Mouse (Mus musculus): ENCODE results near the gene Bst1.
A peak's percentile ranks its signal among the peaks of the same experiment; 100 is the strongest.

The Bst1 gene

DNA sequence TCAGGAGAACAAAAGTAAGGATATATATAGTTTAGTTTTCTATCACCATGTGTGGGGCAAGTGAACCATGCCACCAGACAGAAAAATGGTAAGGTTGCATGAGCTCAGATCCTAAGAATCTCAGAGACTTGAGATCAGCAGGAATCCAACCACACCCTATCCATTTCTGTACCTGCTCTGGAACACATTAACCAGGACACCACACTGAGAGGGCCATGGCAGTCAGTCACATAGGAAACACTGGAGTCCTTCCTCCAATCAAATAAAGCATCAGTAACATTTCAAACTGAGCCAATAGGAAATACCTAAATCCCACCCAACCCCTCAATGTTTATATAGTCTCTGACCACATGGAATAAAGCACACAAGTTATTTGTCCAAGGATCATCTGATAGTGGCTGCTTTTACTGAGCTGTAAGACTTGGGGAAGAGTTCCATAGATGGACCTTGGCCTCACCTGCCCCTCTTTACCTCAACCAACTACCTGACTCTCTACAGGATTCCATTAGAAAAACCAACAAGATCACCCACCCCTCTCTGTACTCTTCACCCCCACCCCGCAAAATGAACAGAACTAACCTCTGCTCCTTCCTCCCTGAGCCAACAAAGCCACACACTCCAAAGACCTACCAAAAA lies 8.1 kb upstream of the Bst1 start:
- DNase-seq (ENCODE audit: low read depth, low spot score): no peak

DNA sequence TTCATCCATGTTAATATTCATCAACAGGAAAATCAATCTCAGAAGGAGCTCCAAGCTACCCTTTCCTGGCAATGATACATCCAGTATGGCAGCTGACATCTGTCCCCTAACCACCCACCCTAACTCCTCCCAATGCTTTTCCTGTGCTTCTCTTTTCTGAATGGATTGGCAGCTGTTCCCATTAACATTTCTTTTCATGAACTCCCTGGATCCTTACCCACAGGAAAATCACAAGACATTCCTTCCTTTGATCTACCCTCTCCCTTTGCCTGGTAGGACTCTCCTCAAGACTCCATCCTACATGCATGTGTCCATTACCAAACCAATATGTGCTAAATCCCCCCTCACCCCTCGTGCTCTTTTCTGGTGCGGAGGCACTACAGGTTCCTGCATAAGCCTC lies 4.1 kb upstream of the Bst1 start:
- DNase-seq (ENCODE audit: low read depth, low spot score): no peak

DNA sequence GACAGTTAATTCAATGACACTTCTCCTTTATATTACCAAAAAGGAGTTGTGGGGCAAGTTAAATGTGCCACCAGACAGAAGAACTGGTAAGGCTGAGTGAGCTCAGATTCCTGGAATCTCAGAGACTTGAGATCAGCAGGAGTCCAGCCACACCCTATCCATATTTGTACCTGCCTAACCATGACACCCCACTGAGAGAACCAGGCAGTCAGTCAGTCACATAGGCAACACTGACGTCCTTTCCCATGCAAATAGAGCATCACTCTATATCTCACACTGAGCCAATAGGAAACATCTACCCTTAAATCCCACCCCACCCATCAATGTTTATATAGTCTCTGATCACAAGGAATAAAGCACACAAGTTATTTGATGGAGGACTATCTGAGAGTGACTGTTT lies 2.9 kb upstream of the Bst1 start:
- DNase-seq (ENCODE audit: low read depth, low spot score): peak; percentile 33

DNA sequence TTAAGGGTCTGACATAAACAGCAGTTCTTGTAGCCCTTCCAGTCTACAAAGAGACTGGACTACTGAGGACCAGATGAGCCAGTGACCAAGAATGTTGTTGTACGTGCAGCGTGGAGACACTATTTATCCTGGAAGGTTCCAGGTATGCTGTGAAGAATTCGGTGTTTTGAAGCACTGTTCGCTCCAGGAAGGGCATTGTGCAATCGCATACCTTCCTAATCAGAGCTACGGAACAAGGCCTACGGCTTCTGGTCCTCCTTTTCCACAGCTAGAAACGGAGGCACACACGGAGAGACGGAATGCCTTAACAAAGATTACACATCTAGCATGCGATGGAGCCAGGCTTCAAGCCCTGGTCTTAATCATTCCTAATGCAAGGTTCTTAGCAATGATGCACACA lies 2.1 kb downstream of the Bst1 start:
- no peak for DNase-seq (ENCODE audit: low read depth, low spot score)

DNA sequence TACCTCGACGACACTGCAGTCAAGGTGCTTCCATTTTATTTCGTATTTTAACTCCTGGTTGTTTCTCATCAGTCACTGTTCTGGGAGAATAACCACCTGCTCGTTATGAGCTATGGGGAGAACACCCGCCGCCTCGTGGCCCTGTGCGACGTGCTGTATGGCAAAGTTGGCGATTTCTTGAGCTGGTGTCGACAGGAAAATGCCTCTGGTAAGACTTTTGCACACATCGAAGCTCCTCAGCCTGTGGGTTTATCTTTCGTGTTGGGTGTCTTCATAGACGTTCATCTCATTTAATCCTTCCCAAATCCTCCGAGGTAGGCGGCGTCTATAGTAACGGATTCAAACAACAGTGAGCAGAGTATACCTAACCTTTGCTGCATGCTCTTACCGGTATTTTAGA lies 2.9 kb downstream of the Bst1 start, which contains the start of gene Fbxl5:
Gene Fbxl5 (minus strand): TSS at position 101 of the 400 bp plus-strand sequence.
- no peak for DNase-seq (ENCODE audit: low read depth, low spot score)

DNA sequence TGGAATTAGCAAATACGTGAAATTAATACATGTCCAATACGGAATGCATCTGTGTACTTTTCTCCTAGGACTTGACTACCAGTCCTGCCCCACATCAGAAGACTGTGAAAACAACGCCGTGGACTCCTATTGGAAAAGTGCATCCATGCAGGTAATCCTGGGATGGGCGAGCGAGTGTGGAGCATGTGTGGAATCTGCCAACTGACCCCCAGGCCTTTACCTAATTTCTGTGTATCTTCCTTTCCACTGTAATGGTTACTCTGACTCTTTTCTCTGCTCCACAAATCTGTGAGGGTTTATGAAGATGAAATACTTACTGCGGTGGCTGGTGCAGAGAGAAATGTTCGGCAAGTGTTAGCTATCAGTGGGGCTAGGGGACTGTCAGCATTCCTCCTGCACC lies 3.5 kb downstream of the Bst1 start:
- DNase-seq (ENCODE audit: low read depth, low spot score): no peak

DNA sequence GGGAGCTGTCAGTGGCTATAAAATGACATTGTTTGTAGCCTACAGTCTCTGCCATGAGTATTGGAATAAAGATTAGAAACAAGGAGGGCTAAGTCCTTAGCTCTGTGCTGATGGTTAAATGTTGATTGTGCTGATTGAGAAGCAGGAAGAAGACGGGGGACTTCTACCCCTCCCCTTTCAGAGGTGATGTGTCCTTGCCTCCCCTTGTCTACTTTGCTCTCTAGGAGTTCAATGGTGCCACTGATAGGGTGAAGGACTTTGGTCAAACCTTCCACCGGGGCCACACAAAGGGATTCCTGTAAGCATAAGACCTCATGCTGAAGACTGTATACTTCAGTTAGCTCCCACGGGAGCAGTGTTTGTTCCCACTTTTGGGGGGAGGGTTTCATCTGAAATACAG lies 4.1 kb downstream of the Bst1 start:
- DNase-seq (ENCODE audit: low read depth, low spot score): no peak

DNA sequence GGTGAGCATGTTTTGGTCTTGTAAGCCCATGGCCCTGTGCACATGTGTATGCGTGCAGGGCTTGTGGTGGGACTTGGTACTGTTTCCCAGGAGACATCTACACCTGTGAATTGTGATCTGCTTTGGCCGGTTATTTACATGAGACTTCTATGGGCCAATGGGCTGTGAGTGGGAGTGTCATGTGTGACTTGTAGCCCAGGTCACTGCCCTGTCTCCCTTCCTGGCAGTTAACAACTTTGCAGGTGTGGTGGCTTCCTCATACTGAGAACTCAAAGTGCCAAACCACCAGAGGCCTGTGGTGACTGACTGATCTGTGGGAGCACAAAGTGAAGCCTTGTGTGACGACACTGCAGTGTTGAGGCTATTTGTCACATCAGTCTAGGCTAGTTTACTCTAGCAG lies 5.9 kb downstream of the Bst1 start:
- no peak for DNase-seq (ENCODE audit: low read depth, low spot score)

DNA sequence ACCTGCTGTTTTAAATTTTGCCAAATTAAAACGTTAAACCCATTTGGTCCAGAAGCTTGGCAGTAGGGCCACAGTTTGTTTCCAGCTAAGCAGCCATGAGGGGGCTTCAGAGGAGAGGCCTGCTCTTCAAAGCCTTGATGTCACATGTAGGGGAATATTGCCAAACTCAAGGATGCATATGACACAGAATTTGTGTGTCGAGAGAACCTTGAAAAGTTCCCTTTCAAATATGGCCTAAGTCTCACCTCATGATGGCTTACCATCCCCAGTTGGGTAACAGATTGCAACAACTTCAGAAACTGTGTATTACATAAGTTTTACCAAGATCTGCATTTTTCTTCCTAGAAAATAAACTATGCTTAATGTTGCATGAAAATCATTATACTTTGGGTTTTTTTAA lies 8.2 kb downstream of the Bst1 start:
- DNase-seq (ENCODE audit: low read depth, low spot score): no peak

DNA sequence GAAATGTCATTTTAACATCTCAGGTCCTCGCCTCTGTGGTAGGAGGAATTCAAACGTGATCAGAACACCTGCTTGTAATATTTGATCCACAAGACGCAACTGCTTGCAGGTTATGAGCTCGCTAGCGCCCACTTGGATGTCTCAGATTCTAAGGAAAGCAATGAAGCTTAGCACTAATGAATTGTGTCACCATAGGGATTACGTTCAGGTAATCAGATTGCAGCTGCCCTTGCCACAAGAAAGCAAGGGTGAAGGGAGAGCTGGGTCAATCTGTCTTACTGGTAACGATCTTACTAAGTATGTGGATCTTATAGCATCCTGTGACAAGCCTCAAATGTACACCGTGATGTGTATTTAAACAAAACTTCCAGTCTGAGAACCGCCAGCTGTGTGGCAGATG lies 8.7 kb downstream of the Bst1 start:
- no peak for DNase-seq (ENCODE audit: low read depth, low spot score)

DNA sequence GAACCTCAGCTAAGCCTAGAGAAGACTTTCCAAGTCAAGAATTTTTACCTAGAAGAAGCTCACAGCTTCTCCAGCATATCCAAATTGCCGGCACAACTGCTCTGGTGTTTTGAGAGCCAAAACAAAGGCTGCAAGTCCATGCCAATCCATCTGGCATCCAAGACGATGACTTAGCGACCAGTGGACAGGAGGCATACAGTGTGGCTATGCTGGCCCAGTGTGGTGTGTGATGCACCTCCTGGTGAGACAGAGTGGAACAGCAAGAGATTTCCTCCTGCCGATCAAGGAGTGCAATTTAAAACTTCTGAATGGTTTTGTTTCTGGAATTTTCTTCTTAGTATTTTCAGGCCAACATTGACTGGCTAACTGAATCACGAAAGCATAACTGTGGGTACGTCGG lies 17.9 kb downstream of the Bst1 start:
- peak; percentile 87 for DNase-seq (ENCODE audit: low read depth, low spot score)

DNA sequence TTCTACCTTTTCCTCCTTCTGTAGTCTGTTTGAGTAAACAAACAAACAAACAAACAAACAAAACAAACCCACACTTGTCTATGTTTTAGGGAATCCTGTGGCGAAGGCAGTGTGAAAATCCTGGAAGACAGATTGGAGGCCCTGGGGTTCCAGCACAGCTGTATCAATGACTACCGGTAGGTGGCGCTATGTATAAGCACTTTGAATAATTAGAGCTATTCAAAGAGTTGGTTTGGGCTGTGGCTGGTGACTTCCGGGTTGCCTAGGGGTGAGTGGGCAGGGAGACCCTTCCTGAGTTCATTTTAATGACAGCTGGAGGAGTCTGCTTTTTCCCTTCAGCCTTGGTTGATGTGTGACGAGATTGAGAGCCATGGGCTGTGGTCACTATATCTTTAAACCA lies 18.7 kb downstream of the Bst1 start:
- peak; percentile 82 for DNase-seq (ENCODE audit: low read depth, low spot score)

DNA sequence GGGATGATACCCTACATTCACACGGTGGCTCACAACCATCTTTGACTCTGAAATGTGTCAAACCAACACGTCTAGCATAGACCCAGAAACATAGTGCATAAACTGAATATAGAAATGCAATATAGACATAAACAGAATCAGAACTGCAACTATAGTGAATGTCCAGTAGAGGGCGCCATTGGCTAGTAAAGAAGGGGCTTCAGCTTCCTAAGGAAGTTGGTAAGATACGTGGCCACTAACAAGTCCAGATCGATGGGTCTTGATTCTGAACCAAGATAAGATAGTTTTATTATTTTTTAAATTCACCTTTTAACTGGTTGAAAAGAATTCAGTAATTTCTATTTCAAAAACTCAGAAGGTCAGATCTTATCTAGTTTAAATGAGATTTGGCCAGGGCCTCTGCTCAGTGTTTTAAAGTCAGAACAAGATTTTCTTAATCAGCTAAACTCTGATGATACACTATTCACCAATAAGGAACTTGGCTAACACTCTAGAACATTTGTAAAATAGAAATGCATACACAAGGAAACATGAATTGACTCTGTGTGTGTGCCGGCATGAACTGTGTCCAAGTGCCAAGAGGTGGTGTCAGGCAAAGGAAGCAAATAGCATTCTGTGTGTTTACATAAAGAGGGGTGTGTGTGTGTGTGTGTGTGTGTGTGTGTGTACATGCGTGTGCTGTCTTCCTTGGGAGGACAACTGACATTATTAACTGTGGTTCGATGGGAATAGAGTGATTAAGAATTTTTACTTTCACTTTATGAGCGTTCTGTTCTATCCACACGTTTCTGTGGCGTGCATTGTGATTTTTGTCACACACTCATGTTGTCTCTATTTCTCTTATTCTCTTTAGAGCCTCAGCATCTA lies 22.7 kb downstream of the Bst1 start:
- DNase-seq (ENCODE audit: low read depth, low spot score): peak; percentile 94

DNA sequence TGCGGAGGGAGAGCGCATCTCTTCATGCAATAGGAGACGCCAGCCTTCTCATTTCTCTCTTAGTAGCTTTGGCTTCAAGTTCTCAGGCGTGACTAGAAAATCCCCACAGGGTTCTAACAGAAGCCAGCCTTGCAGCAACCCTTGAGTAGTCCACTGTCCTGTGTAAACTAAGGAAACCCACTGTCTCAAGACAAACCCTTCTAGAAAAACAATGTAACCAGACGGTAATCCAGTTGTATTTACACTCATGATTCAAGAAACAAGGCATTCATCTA lies 23.3 kb downstream of the Bst1 start:
- DNase-seq (ENCODE audit: low read depth, low spot score): no peak

DNA sequence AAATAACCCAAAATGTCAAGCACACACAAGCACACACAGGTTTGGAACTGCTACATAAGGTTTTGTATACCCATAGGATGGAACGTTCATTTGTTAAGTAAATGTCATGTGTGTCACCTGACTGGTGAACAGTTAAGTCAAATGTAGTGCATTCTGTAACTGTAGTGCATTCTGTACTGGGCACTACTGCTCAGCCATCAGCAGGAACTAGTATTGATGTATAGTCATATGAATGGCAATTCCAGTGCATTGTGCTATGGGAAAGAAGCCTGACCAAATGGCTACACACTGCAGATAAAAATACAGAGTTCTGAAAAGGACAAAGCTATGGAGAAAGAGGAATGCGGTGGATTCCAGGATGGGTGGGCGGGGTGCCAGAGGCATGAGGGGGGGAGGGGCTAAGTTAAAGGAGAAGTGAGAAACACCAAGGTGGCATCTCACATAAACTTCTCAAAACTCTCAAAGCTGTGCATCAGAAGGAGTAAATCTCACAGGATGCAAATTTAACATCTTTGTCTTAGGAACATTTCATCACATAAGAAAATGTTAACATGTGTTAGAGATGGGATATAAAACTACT lies 24.0 kb downstream of the Bst1 start:
- DNase-seq (ENCODE audit: low read depth, low spot score): peak; percentile 31

DNA sequence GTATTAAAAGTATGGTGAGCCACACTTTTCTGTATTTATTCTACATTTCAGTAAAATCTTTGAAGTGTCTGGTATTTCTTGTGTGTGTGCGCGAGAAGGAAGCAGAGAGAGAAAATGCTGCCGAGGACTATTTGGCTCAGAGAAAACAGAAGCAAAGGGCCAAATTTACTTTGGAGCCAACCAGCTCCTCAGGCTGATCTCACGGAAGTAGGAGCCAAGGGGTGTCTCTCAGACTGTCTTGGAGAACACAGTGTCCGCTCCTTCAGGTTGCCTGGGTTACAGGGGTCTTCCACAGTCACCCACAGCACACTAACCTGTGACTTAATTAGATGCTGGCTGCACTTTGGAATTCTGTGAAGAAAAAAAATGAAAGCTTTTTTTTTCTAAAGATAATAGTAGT lies 26.4 kb downstream of the Bst1 start:
- no peak for DNase-seq (ENCODE audit: low read depth, low spot score)

DNA sequence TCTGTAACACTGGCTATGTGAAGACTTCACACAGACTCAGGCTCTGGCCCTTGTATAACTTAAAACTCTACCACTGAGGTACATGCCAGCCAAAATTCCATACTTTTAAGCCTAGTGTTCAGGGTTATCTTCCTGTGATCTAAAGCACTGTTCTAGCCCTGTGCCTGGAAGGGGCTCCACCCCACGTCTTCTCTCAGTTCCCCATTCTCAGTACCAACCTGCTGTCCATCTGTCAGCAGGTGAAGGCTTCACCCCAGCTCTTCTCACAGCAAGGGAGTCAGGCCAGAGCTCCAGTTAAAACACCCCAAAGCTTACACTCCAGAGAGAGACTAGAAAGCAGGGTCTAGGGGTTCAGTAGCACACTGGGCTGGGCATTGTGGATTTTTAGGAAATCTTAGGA lies 27.0 kb downstream of the Bst1 start:
- no peak for DNase-seq (ENCODE audit: low read depth, low spot score)

DNA sequence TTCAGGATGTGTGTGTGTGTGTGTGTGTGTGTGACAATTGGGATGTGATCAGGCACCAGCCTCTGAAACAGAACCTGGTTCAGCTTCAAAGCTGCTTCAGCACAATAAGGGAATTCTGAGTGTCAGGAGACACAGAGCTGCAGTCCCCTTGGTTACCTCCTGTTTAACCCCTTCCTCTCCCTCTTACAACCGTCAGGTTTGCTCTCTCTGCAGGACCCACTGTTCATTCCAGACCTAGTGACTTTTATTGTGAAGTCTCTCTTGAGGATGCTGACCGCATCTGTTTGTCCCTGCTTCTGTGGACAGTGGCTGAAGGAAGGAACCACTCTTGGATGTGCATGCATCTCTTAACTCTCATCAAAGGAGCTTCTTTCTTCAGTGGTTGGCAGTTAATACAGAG lies 27.5 kb downstream of the Bst1 start:
- no peak for DNase-seq (ENCODE audit: low read depth, low spot score)

DNA sequence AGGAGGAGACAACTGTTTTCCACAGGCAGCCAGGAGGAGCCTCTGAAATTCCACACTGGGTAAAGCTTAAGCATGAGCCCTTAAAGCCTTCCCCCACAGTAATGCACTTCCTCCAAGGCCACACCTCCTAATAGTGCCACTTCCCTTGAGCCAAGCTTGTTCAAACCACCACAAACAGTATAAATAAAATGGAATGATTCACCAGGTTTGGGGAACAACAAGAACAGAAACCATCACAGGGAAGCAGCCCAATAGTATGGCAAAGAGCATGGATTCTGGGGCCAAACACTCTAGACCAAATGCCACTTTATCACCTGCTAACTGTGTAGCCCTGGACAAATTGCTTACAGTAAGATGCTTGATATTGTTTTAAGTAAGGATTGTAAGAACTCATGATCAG lies 28.9 kb downstream of the Bst1 start:
- no peak for DNase-seq (ENCODE audit: low read depth, low spot score)

DNA sequence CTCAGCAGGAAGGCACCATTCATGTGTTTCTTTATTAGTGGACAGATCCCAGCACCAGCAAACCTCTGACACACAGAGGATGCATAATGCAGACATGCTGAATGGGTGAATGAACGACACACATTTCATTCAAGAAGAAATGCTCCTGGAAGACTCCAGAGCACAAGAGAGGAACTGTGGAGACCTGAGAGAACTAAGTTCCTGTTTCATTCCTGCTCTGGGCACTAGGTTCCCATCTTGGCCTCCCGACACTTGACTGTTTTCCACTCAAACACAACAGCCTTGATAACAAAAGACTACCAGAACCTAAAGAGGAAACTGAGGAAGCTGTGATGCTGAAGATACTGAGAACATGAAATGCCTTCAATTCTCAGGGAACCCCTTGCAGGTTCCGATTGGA lies 29.6 kb downstream of the Bst1 start:
- no peak for DNase-seq (ENCODE audit: low read depth, low spot score)

DNA sequence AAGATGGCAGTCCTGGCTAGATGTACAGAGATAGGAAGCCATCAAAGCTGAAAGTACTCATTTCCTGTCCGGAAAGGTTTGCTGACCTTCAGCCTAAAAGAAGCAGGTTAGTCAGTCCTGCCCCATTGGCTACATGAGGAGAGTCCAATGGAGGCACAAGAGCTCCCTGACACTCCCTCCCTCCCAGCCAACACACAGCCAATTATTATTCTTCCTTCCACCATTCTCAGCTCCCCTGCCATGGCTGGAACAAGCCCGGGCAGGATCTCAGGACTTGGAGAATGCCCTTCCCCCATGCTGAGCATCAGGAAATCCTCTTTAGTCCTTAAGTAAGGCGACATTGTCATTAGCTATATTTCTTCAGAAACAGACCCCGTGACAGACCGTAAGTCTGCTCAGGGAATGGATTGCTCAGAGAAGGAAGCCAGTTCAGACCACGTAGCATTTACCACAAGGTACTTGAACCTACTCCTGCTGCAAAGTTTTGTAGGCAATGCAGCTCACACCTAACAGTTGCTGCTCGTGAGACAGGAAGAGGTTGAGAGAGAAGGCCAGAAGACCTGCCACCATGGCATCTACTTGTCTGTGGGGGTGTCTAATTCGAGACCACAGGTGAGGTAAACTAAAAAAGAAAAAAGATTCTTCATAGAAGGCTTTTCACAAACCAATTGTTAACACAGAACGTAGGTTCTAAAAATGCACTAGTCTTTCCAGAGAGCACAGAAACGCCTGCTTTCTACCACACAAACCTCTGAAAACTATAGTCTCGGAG lies 34.6 kb downstream of the Bst1 start:
- DNase-seq (ENCODE audit: low read depth, low spot score): no peak

DNA sequence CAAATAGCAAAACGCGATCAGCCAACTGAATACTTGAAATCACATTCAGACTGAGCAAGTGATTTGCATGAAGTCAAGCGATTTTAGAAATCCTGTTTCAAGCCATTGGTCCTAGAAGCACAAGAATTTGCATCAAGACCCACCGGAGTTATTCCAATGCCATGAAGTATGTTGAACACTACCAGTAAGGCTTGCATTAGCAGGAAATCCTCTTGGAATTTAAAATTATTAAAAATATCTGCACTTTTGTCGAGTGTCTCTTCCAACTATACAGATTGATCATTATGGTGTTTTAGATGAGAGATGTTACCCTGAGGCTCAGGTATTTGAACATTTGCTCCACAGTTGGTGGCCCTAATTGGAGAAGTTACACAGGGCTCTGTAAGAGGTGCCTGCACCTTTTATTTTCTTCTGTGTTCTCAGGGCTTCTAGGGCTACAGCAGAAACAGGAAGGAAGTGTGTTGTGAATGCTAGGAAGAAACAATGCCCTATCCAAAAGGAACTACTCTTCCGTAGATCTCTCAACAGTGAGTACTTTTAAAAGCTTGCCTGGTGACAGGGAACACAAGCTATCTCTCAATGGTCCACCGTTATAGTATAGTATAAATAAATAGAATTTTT lies 35.3 kb downstream of the Bst1 start:
- DNase-seq (ENCODE audit: low read depth, low spot score): no peak
